Mouse (Mus musculus) ovary, postnatal 36 days (tissue): ENCODE measurements around the gene Cnbd2.

Experiments used
- DNase-seq: peaks from one replicate; pipeline ENCODE4 v3.0.0; 2022; ENCODE audit warnings: low spot score, mixed read lengths

The Cnbd2 gene

GRCm38 (mm10) chr2:156312297-156312897, at the start of gene Cnbd2, which contains the start of gene Scand1:
Gene Cnbd2 (plus strand): TSS chr2:156312299.
Gene Scand1 (minus strand): TSS chr2:156312704.
- DNase-seq = peak; percentile 80

- DNase-seq = no peak
Observed at GRCm38 (mm10) chr2:156263204-156263893, 48.8 kb upstream of the Cnbd2 start.

GRCm38 (mm10) chr2:156267636-156268035, 44.5 kb upstream of the Cnbd2 start:
- no peak for DNase-seq

- DNase-seq = no peak
Observed at GRCm38 (mm10) chr2:156272553-156272952, 39.5 kb upstream of the Cnbd2 start.

- peak; percentile 73 for DNase-seq
Observed at GRCm38 (mm10) chr2:156278226-156279017, 33.7 kb upstream of the Cnbd2 start.

- DNase-seq = no peak
Observed at GRCm38 (mm10) chr2:156281227-156281626, 30.9 kb upstream of the Cnbd2 start.

GRCm38 (mm10) chr2:156285161-156285560, 26.9 kb upstream of the Cnbd2 start:
- DNase-seq = no peak

GRCm38 (mm10) chr2:156286733-156287132, 25.4 kb upstream of the Cnbd2 start:
- DNase-seq = no peak

- DNase-seq = no peak
Observed at GRCm38 (mm10) chr2:156288222-156288621, 23.9 kb upstream of the Cnbd2 start.

GRCm38 (mm10) chr2:156289552-156290160, 22.4 kb upstream of the Cnbd2 start:
- no peak for DNase-seq

GRCm38 (mm10) chr2:156291998-156292397, 20.1 kb upstream of the Cnbd2 start:
- no peak for DNase-seq

- DNase-seq = no peak
Observed at GRCm38 (mm10) chr2:156295601-156296063, 16.5 kb upstream of the Cnbd2 start.

- no peak for DNase-seq
Observed at GRCm38 (mm10) chr2:156296190-156296589, 15.9 kb upstream of the Cnbd2 start.

- DNase-seq = no peak
Observed at GRCm38 (mm10) chr2:156297653-156298052, 14.4 kb upstream of the Cnbd2 start.

GRCm38 (mm10) chr2:156298458-156298857, 13.6 kb upstream of the Cnbd2 start:
- DNase-seq = no peak

GRCm38 (mm10) chr2:156302063-156302462, 10.0 kb upstream of the Cnbd2 start:
- DNase-seq = no peak

GRCm38 (mm10) chr2:156304351-156304750, 7.7 kb upstream of the Cnbd2 start:
- DNase-seq = no peak

GRCm38 (mm10) chr2:156305818-156306217, 6.3 kb upstream of the Cnbd2 start:
- DNase-seq = no peak

GRCm38 (mm10) chr2:156307261-156307660, 4.8 kb upstream of the Cnbd2 start:
- DNase-seq = no peak

GRCm38 (mm10) chr2:156309948-156310347, 2.2 kb upstream of the Cnbd2 start:
- DNase-seq = no peak

GRCm38 (mm10) chr2:156310455-156310854, 1.6 kb upstream of the Cnbd2 start:
- DNase-seq = no peak

GRCm38 (mm10) chr2:156310945-156311344, 1.2 kb upstream of the Cnbd2 start:
- DNase-seq = no peak
